In genomic region chr12:32877500-32877899, GRCm38 (mm10) we compare ENCODE assay signal across 22 mouse cellular contexts. TPM values are rescaled to one million over a fixed set of nuclear protein-coding genes. Genes with fewer than 3 reads are reported as not detected.
DNase-seq lines count a peak whose midpoint lies in the region; ATAC-seq and TF ChIP-seq lines count a peak whose summit lies in the region.
"Had no signal": no experiment of that assay in that cellular context is flagged by ENCODE, and none has a peak within 500 bp of the region (broad histone marks: within the 10 kb centered on the region; RNA-seq: fewer than 3 reads in every experiment).

No protein-coding gene starts in this region.

- H3K27ac ChIP-seq in forebrain, postnatal 0 days (ENCODE audit: low read depth, low read length): no peak overlapping the region
- no peak overlapping the region for H3K27ac ChIP-seq in forebrain, embryonic 13.5 days
- H3K27ac ChIP-seq in kidney, embryonic 16.5 days (ENCODE audit: low read length): no peak overlapping the region
- H3K27ac ChIP-seq in hindbrain, embryonic 16.5 days (ENCODE audit: low read depth, low read length): peak overlapping the region; percentile 13; the same call in 1 of the 2 replicates
- H3K27ac ChIP-seq in neural tube, embryonic 14.5 days (ENCODE audit: low read depth, low read length): peak overlapping the region; percentile 44; the same call in 1 of the 2 replicates
- H3K27ac ChIP-seq: kidney, embryonic 15.5 days; liver, embryonic 15.5 days; midbrain, embryonic 10.5 days had no signal

- no peak overlapping the region for H3K4me3 ChIP-seq in forebrain, postnatal 0 days (ENCODE audit: low read depth, low read length)
- H3K4me3 ChIP-seq in forebrain, embryonic 13.5 days: no peak overlapping the region
- no peak overlapping the region for H3K4me3 ChIP-seq in kidney, embryonic 16.5 days (ENCODE audit: low read length)
- H3K4me3 ChIP-seq in hindbrain, embryonic 16.5 days (ENCODE audit: low read length): no peak overlapping the region
- no peak overlapping the region for H3K4me3 ChIP-seq in neural tube, embryonic 14.5 days (ENCODE audit: low read depth, low read length)
- H3K4me3 ChIP-seq: heart, embryonic 12.5 days; kidney, embryonic 15.5 days; liver, embryonic 15.5 days; midbrain, embryonic 10.5 days had no signal

- H3K4me1 ChIP-seq in forebrain, postnatal 0 days (ENCODE audit: insufficient read depth): no peaks in the 10 kb centered on the region
- H3K4me1 ChIP-seq in forebrain, embryonic 13.5 days: no peaks in the 10 kb centered on the region
- no peaks in the 10 kb centered on the region for H3K4me1 ChIP-seq in kidney, embryonic 16.5 days (ENCODE audit: insufficient read depth, low read length)
- no peaks in the 10 kb centered on the region; the same call in 1 of the 2 replicates for H3K4me1 ChIP-seq in hindbrain, embryonic 16.5 days (ENCODE audit: control insufficient read depth, insufficient read depth, low read depth, low read length)
- H3K4me1 ChIP-seq in neural tube, embryonic 14.5 days (ENCODE audit: control insufficient read depth, insufficient read depth, low read length): peaks cover 3% of the 10 kb centered on the region; the same call in 1 of the 2 replicates
- H3K4me1 ChIP-seq: heart, embryonic 12.5 days; kidney, embryonic 15.5 days; liver, embryonic 15.5 days; midbrain, embryonic 10.5 days had no signal

- H3K9ac ChIP-seq in forebrain, postnatal 0 days: no peak overlapping the region
- no peak overlapping the region for H3K9ac ChIP-seq in forebrain, embryonic 13.5 days
- H3K9ac ChIP-seq in kidney, embryonic 16.5 days (replicated peaks; ENCODE audit: low read length): no peak overlapping the region
- H3K9ac ChIP-seq in hindbrain, embryonic 16.5 days (ENCODE audit: low read depth, low read length): no peak overlapping the region
- H3K9ac ChIP-seq in neural tube, embryonic 14.5 days (replicated peaks; ENCODE audit: low read depth, low read length): no peak overlapping the region
- H3K9ac ChIP-seq: heart, embryonic 12.5 days; kidney, embryonic 15.5 days; liver, embryonic 15.5 days; lung, embryonic 14.5 days had no signal

- no peak for DNase-seq in forebrain, postnatal 0 days
- no peak for DNase-seq in kidney, postnatal 25 days
- DNase-seq in left cerebral cortex, postnatal 25 days (ENCODE audit: low spot score in 2 of 2): no peak
- DNase-seq: cerebellum, adult 11 months; cerebellum, adult 9-10 months; cerebellum, postnatal 36 days; heart, postnatal 4 days; kidney, adult 18-20 months; kidney, postnatal 4 days; lung, embryonic 14.5 days; lung, postnatal 14 days; thymus, adult 2 months; thymus, postnatal 36 days had no signal

- H3K4me2 ChIP-seq in forebrain, postnatal 0 days (ENCODE audit: low read depth): no peak overlapping the region
- H3K4me2 ChIP-seq in forebrain, embryonic 13.5 days: no peak overlapping the region
- no peak overlapping the region for H3K4me2 ChIP-seq in kidney, embryonic 16.5 days (replicated peaks; ENCODE audit: low read depth, low read length)
- H3K4me2 ChIP-seq in hindbrain, embryonic 16.5 days (ENCODE audit: low read length): no peak overlapping the region
- no peak overlapping the region for H3K4me2 ChIP-seq in neural tube, embryonic 14.5 days (ENCODE audit: low read depth, low read length)
- H3K4me2 ChIP-seq: heart, embryonic 12.5 days; kidney, embryonic 15.5 days; liver, embryonic 15.5 days; lung, embryonic 14.5 days had no signal

- ATAC-seq in forebrain, postnatal 0 days: peak; percentile 35; the same call in 1 of the 2 replicates
- ATAC-seq in forebrain, embryonic 13.5 days: no peak; the same call in 1 of the 2 replicates
- ATAC-seq in kidney, embryonic 16.5 days (ENCODE audit: low FRiP score, low TSS enrichment): peak; percentile 49; the same call in 1 of the 2 replicates
- ATAC-seq in hindbrain, embryonic 16.5 days: peak; percentile 48
- peak; percentile 28; the same call in 1 of the 2 replicates for ATAC-seq in neural tube, embryonic 14.5 days (ENCODE audit: low read depth)
- ATAC-seq: Patski had no signal

- H3K9me3 ChIP-seq in forebrain, postnatal 0 days (ENCODE audit: low read length): no peaks in the 10 kb centered on the region
- H3K9me3 ChIP-seq in forebrain, embryonic 13.5 days (replicated peaks): no peaks in the 10 kb centered on the region
- no peaks in the 10 kb centered on the region for H3K9me3 ChIP-seq in kidney, embryonic 16.5 days (ENCODE audit: low read length)
- no peaks in the 10 kb centered on the region for H3K9me3 ChIP-seq in hindbrain, embryonic 16.5 days (ENCODE audit: control insufficient read depth, low read length)
- no peaks in the 10 kb centered on the region for H3K9me3 ChIP-seq in neural tube, embryonic 14.5 days (ENCODE audit: control insufficient read depth, low read length)
- H3K9me3 ChIP-seq: heart, embryonic 12.5 days; kidney, embryonic 15.5 days; liver, embryonic 15.5 days; midbrain, embryonic 10.5 days had no signal

- intact Hi-C loops in left cerebral cortex, postnatal 25 days (cut with DNase I): no loop called here

- WGBS in forebrain, postnatal 0 days: 83% methylated on average over 9 of the region's 9 CpGs
- WGBS in forebrain, embryonic 13.5 days: 90% methylated on average over 9 of the region's 9 CpGs
- 69% methylated on average over 9 of the region's 9 CpGs for WGBS in kidney, embryonic 16.5 days
- 79% methylated on average over 9 of the region's 9 CpGs for WGBS in hindbrain, embryonic 16.5 days
- WGBS in neural tube, embryonic 14.5 days: 86% methylated on average over 9 of the region's 9 CpGs

- H3K36me3 ChIP-seq in forebrain, postnatal 0 days (ENCODE audit: insufficient read depth): no peaks in the 10 kb centered on the region
- no peaks in the 10 kb centered on the region for H3K36me3 ChIP-seq in forebrain, embryonic 13.5 days (ENCODE audit: poor library complexity, severe bottlenecking)
- H3K36me3 ChIP-seq in kidney, embryonic 16.5 days (ENCODE audit: insufficient read depth, low read length): no peaks in the 10 kb centered on the region
- H3K36me3 ChIP-seq in hindbrain, embryonic 16.5 days (ENCODE audit: control insufficient read depth, insufficient read depth, low read length): no peaks in the 10 kb centered on the region
- no peaks in the 10 kb centered on the region for H3K36me3 ChIP-seq in neural tube, embryonic 14.5 days (ENCODE audit: control insufficient read depth, insufficient read depth, low read length)
- H3K36me3 ChIP-seq: heart, embryonic 12.5 days; kidney, embryonic 15.5 days; liver, embryonic 15.5 days; midbrain, embryonic 10.5 days had no signal

- no peaks in the 10 kb centered on the region for H3K27me3 ChIP-seq in forebrain, postnatal 0 days (ENCODE audit: insufficient read depth, low read length)
- no peaks in the 10 kb centered on the region for H3K27me3 ChIP-seq in forebrain, embryonic 13.5 days
- no peaks in the 10 kb centered on the region for H3K27me3 ChIP-seq in kidney, embryonic 16.5 days (ENCODE audit: insufficient read depth, low read length)
- no peaks in the 10 kb centered on the region for H3K27me3 ChIP-seq in hindbrain, embryonic 16.5 days (replicated peaks; ENCODE audit: control insufficient read depth, insufficient read depth, low read length)
- no peaks in the 10 kb centered on the region for H3K27me3 ChIP-seq in neural tube, embryonic 14.5 days (ENCODE audit: control insufficient read depth, insufficient read depth, low read length)
- H3K27me3 ChIP-seq: heart, embryonic 12.5 days; kidney, embryonic 15.5 days; liver, embryonic 15.5 days had no signal

- TF ChIP-seq CTCF in forebrain, postnatal 0 days (IDR thresholded peaks at IDR 0.05; ENCODE audit: low read depth): no peak

RNA-seq across cellular contexts. Expression of gene Nampt, which starts 58.2 kb away (rescaled TPM):
- total RNA-seq in forebrain, postnatal 0 days (2014; rRNA removed): 47.2 and 55.1 TPM in 2 replicates
- polyA plus RNA-seq in forebrain, postnatal 0 days (2015; fragmentation: Nextera tagmentation; extraction: Ambion mirVana): 28.6 and 28.9 TPM in 2 replicates
- polyA plus RNA-seq in forebrain, embryonic 13.5 days (2015; fragmentation: Nextera tagmentation; extraction: Ambion mirVana): 28.2 and 31.5 TPM in 2 replicates
- polyA plus RNA-seq in kidney, embryonic 16.5 days (2015; fragmentation: Nextera tagmentation; extraction: Ambion mirVana): 27.4 and 28.6 TPM in 2 replicates
- 31.8 and 32.3 TPM in 2 replicates for polyA plus RNA-seq in hindbrain, embryonic 16.5 days (2015; fragmentation: Nextera tagmentation; extraction: Ambion mirVana)
- polyA plus RNA-seq in neural tube, embryonic 14.5 days (2014; fragmentation: Nextera tagmentation; extraction: Ambion mirVana): 32.9 and 40.2 TPM in 2 replicates
- total RNA-seq in left cerebral cortex, postnatal 25 days (2021): 10 to 100 TPM; 30.7 to 36.9 TPM

Comparison
In these comparisons a context has a peak if more than half of its experiments do, and no peak if none do; other contexts are left out.
1. H3K27ac ChIP-seq: peak in hindbrain, embryonic 16.5 days (single experiment) and neural tube, embryonic 14.5 days (single experiment); none in forebrain, postnatal 0 days (single experiment), forebrain, embryonic 13.5 days (single experiment) and kidney, embryonic 16.5 days (single experiment).